Mouse (Mus musculus) heart, adult 2 months (tissue): ENCODE data around the gene Gm17555. TPM values are rescaled to one million over a fixed set of nuclear protein-coding genes. Genes with fewer than 3 reads are reported as not detected.

Source experiments
- DNase-seq, 2 experiments: peaks; one replicate each; pipeline ENCODE4 v3.0.0; 2021
- H3K27ac ChIP-seq: fragments of 200-600 bp; 2 replicates; pipeline ENCODE4 v1.8.1; 2022
- H3K27me3 ChIP-seq: fragments of 200-500 bp; 2 replicates; pipeline ENCODE4 v1.6.1; 2012; ENCODE audit warnings: mild to moderate bottlenecking, low read length, inconsistent platforms, mixed read lengths; ENCODE audit not compliant: control insufficient read depth, insufficient read depth
- H3K36me3 ChIP-seq: fragments of 200-500 bp; 2 replicates; pipeline ENCODE4 v1.6.1; 2012; ENCODE audit warnings: low read length, inconsistent platforms; ENCODE audit not compliant: control insufficient read depth, insufficient read depth
- H3K4me1 ChIP-seq: fragments of 200-500 bp; 2 replicates; pipeline ENCODE4 v1.6.1; 2011; ENCODE audit warnings: low read length; ENCODE audit not compliant: control insufficient read depth, insufficient read depth
- H3K4me3 ChIP-seq: fragments of 200-600 bp; 2 replicates; pipeline ENCODE4 v1.8.1; 2022
- H3K79me2 ChIP-seq: fragments of 200-500 bp; replicated peaks from 2 replicates; pipeline ENCODE4 v1.6.1; 2012; ENCODE audit warnings: mild to moderate bottlenecking, inconsistent platforms, low read length, moderate library complexity, mixed read lengths; ENCODE audit not compliant: control insufficient read depth, insufficient read depth
- H3K9ac ChIP-seq: fragments of 200-500 bp; 2 replicates; pipeline ENCODE4 v1.6.1; 2012; ENCODE audit warnings: low read depth, mild to moderate bottlenecking, control low read depth, inconsistent platforms, low read length, mixed read lengths
- CTCF ChIP-seq: fragments of 200-600 bp; IDR thresholded peaks from 2 replicates; pipeline ENCODE4 v1.8.1; 2022; ENCODE audit warnings: antibody characterized with exemption, mild to moderate bottlenecking, moderate library complexity
- EP300 ChIP-seq: fragments of 200-500 bp; IDR thresholded peaks from 2 replicates; pipeline ENCODE4 v1.6.1; 2011; ENCODE audit warnings: low read depth, low read length, control low read depth; ENCODE audit not compliant: insufficient read depth
- POLR2A ChIP-seq: fragments of 200-500 bp; IDR thresholded peaks from 2 replicates; pipeline ENCODE4 v1.6.1; 2011; ENCODE audit warnings: mild to moderate bottlenecking, low read depth, low read length, control low read depth; ENCODE audit not compliant: insufficient read depth
- WGBS: fragments of 180-500 bp; shearing (Covaris S2); methylation state at CpG from one replicate; pipeline ENCODE4 v1.1.7; 2018; 5-methylcytosine and 5-hydroxymethylcytosine counted together
- intact Hi-C: fragments of 180-260 bp; cut with DNase I; formaldehyde crosslinking; loops from one replicate; pipeline ENCODE4 v1.15.1; 2025
- polyA plus RNA-seq: library from polyadenylated mRNA; depleted of rRNA; stranded (reverse); fragments of >200 nt; gene quantifications from 2 replicates; pipeline ENCODE4 v1.2.3, GENCODE M21; 2012
- total RNA-seq, 2 experiments: library from RNA; stranded (reverse); gene quantifications; 2 replicates each; pipeline ENCODE4 v1.2.3; 2021

Gene Gm17555
- total and polyA plus RNA-seq, 3 experiments, result not detected

DNA sequence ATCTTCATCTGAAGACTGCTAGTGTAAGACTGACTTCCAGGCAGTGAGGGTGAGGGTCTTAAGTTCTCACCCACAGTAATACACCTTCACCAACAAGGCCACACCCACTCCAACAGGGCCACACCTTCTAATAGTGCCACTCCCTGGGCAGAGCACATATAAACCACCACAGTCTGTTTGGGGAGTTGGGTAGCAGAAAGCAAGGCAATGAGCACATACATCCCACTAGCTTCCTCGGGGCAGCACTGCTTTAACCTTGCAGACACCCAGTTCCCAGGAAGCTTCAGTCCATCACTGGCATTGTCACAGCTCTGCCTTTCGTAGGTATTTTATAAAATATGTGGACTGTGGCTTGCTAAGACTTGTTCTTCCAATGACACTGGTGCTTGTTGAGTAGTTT is 22.8 kb upstream of the Gm17555 start:
- no peak for DNase-seq
- TF ChIP-seq CTCF (no peak), POLR2A (no peak), EP300 (no peak)
- H3K9ac ChIP-seq, result no peak overlapping the region
- no peaks in the 10 kb centered on the region for H3K27me3 ChIP-seq
- no peak overlapping the region for H3K4me3 ChIP-seq
- intact Hi-C loops, result no loop called here
- WGBS, result 84% methylated on average over 2 of the region's 2 CpGs
- H3K4me1 ChIP-seq, result no peaks in the 10 kb centered on the region
- H3K36me3 ChIP-seq, result no peaks in the 10 kb centered on the region
- H3K27ac ChIP-seq, result no peak overlapping the region
- no peaks in the 10 kb centered on the region for H3K79me2 ChIP-seq

DNA sequence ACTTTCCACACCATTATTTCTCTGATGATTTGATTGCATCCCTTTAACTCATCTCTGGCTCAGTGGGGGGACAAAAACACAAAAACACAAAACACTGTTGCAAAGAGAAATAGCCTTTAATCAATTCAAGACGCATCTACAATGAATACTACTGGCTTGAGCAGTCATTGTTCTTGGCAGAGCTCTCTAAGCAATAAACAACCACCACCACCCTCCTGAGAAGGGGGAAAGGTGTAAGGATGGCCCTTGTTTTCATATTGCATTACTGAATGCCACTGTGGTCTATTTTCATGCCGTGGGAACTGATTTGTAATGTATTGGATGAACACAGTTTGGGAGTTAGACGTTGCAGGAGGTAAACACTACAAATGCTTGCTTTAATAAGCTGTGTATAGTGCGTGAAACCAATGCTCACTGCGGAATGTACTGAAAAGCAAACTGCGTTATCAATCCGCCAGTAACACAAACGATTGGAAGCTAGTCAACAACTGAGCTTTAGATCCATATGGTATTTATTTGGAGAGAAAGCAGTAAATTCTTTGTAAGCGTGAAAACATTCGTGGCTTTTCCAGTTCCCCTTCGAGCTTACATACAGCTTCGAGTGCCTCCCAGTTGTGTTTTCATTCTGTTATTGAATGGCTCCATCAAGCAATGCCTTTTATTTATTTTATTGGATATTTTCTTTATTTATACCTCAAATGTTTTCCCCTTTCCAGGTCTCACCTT is 19.1 kb upstream of the Gm17555 start:
- no peak for DNase-seq
- Histone ChIP-seq H3K4me1 (no peaks in the 10 kb centered on the region; the same call in 1 of the 2 replicates), H3K79me2 (no peaks in the 10 kb centered on the region), H3K27me3 (no peaks in the 10 kb centered on the region), H3K27ac (no peak overlapping the region), H3K4me3 (no peak overlapping the region), H3K9ac (no peak overlapping the region), H3K36me3 (no peaks in the 10 kb centered on the region)
- intact Hi-C loops, result no loop called here
- 83% methylated on average over 12 of the region's 12 CpGs for WGBS
- no peak for TF ChIP-seq POLR2A
- no peak for TF ChIP-seq CTCF
- no peak for TF ChIP-seq EP300

DNA sequence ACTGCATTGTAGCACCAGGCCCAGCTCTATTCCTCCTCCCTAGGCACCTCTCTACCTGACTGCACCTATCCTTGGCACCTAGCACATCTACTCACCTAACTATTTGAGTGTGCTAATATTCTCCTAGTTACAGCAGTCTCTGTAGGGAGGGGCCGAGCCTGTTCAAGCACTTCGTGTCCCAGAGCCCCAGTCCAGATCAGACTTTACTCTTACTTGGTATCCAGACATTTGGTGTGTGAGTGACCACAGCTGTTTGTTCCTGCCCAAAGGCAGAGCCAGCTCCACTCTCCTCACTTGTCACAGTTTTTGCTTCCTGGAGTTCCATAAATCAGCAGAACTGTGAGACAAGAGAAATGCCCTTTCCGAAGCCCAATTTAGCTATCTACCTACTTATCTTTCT is 15.9 kb upstream of the Gm17555 start:
- H3K9ac ChIP-seq, result no peak overlapping the region
- H3K4me1 ChIP-seq, result no peaks in the 10 kb centered on the region; the same call in 1 of the 2 replicates
- 77% methylated on average over 3 of the region's 3 CpGs for WGBS
- no peaks in the 10 kb centered on the region for H3K27me3 ChIP-seq
- H3K4me3 ChIP-seq, result no peak overlapping the region
- TF ChIP-seq CTCF, result no peak
- TF ChIP-seq EP300, result no peak
- DNase-seq, result peak; percentile 16 to 21
- intact Hi-C loops, result no loop called here
- no peaks in the 10 kb centered on the region for H3K36me3 ChIP-seq
- H3K27ac ChIP-seq, result no peak overlapping the region
- no peaks in the 10 kb centered on the region for H3K79me2 ChIP-seq

DNA sequence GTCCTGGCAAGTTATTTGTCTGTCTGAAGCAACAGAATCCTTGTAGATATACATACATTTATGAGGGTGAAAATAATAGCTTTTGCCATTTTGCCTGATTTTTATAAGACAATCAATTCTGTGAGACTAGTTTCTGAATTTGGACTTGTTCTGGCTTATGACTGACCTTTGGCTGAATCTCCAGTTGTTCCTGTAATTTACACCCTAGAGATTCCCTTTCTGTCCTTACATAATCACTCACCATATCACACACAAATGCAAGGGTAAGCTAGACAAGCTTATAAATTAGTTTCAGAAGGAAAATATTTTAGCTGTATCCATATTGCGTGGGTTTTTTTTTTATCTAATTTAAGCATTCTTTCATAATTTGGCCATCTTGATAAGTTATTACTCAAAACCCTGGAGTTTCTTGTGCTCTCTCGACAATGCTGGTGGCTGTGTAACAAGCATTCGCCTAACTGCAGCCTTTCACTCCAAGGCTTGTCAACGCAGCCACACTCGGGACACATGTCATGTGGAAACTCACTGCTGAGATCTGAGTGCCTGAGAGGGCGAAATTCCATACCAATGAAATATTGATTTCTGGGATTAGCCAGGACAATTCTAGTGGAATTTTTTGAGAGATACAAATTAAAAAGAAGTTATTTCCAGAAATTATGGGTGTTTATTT is 3.8 kb upstream of the Gm17555 start:
- WGBS, result 55% methylated on average over 6 of the region's 6 CpGs
- intact Hi-C loops, result no loop called here
- no peak overlapping the region for H3K27ac ChIP-seq
- TF ChIP-seq EP300 (no peak), POLR2A (no peak), CTCF (no peak)
- no peaks in the 10 kb centered on the region for H3K79me2 ChIP-seq
- no peak for DNase-seq
- no peaks in the 10 kb centered on the region for H3K4me1 ChIP-seq
- H3K36me3 ChIP-seq, result no peaks in the 10 kb centered on the region
- H3K27me3 ChIP-seq, result no peaks in the 10 kb centered on the region
- no peak overlapping the region for H3K9ac ChIP-seq
- H3K4me3 ChIP-seq, result no peak overlapping the region

DNA sequence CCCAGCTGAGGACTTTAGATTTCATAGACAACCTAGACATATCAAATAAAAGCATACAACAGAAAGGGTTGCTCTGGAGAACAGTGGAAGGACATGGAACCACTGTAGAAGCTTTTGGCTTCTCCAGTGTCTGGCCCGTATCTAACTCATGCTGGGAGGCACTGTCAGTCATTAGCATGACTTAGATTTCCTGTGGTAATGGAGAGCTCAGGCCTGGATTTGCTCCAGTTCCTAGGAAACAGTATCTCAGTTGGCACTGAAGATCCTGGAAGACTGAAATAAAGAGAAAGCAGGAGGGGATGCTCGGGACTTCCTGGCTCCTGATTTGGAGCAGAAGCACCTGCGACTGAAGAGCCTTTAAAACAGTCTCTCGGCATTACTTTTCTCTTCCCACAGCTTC is 12.7 kb downstream of the Gm17555 start:
- Histone ChIP-seq H3K4me3 (no peak overlapping the region), H3K79me2 (no peaks in the 10 kb centered on the region), H3K27ac (no peak overlapping the region), H3K9ac (no peak overlapping the region), H3K4me1 (no peaks in the 10 kb centered on the region), H3K27me3 (no peaks in the 10 kb centered on the region), H3K36me3 (no peaks in the 10 kb centered on the region)
- 58% methylated on average over 4 of the region's 4 CpGs for WGBS
- intact Hi-C loops, result no loop called here
- TF ChIP-seq POLR2A, result no peak
- no peak for TF ChIP-seq CTCF
- no peak for TF ChIP-seq EP300
- DNase-seq, result no peak

DNA sequence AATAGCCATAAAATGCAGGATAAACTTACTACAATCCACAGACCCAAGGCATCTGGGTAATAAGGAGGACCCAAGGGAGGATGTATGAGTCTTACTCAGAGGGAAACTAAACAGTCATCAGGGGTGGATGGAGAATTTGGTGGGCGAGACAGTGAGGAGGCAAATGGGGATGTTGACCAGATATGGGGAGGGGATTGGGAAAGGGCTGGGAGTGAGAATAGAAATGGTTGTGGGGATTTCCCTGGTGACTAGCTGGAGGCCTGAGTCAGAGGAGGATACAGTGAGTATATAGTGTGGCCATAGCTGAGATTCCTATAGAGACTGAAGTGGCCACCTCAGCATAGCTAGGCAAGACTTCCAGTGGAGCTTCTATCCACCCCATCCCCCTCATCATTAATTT is 16.8 kb downstream of the Gm17555 start:
- no peak overlapping the region for H3K27ac ChIP-seq
- H3K4me1 ChIP-seq, result no peaks in the 10 kb centered on the region
- H3K4me3 ChIP-seq, result no peak overlapping the region
- WGBS, result 63% methylated on average over 1 of the region's 1 CpGs
- DNase-seq, result no peak
- intact Hi-C loops, result loop anchor here (5.0 kb wide), 1 partner anchor 224 kb away; no protein-coding TSS in a partner anchor
- H3K36me3 ChIP-seq, result no peaks in the 10 kb centered on the region
- TF ChIP-seq EP300 (no peak), CTCF (no peak), POLR2A (no peak)
- no peak overlapping the region for H3K9ac ChIP-seq
- H3K27me3 ChIP-seq, result no peaks in the 10 kb centered on the region
- H3K79me2 ChIP-seq, result no peaks in the 10 kb centered on the region
